Mouse (Mus musculus) hindbrain, embryonic 15.5 days (tissue): ENCODE measurements around the gene Cutc. TPM values are rescaled to one million over a fixed set of nuclear protein-coding genes. Genes with fewer than 3 reads are reported as not detected.
A peak's percentile ranks its signal among the peaks of the same experiment; 100 is the strongest.

ENCODE experiments used
- ATAC-seq: fragments of 200-750 bp; cut with Nextera tagmentation; 2 replicates; pipeline ENCODE4 v1.8.0; 2017; ENCODE audit warnings: low read depth, moderate number of reproducible peaks, moderate TSS enrichment; ENCODE audit not compliant: low FRiP score
- H3K27ac ChIP-seq: fragments of 300-500 bp; sonication (generic); replicated peaks from 2 replicates; pipeline ENCODE4 v1.5.1; 2015; ENCODE audit warnings: mild to moderate bottlenecking, inconsistent platforms
- H3K27me3 ChIP-seq: fragments of 300-500 bp; sonication (generic); 2 replicates; pipeline ENCODE4 v1.6.1; 2015; ENCODE audit warnings: control low read depth, inconsistent platforms
- H3K36me3 ChIP-seq: fragments of 300-500 bp; sonication (generic); 2 replicates; pipeline ENCODE4 v1.6.1; 2015; ENCODE audit warnings: control low read depth, inconsistent platforms
- H3K4me1 ChIP-seq: fragments of 300-500 bp; sonication (generic); replicated peaks from 2 replicates; pipeline ENCODE4 v1.6.1; 2015; ENCODE audit warnings: control low read depth, inconsistent platforms
- H3K4me2 ChIP-seq: fragments of 300-500 bp; sonication (generic); 2 replicates; pipeline ENCODE4 v1.6.1; 2015; ENCODE audit warnings: moderate library complexity, mild to moderate bottlenecking, inconsistent platforms
- H3K4me3 ChIP-seq: fragments of 300-500 bp; sonication (generic); 2 replicates; pipeline ENCODE4 v1.5.1; 2015; ENCODE audit warnings: mild to moderate bottlenecking, inconsistent platforms
- H3K9ac ChIP-seq: fragments of 300-500 bp; sonication (generic); 2 replicates; pipeline ENCODE4 v1.6.1; 2015; ENCODE audit warnings: inconsistent platforms
- H3K9me3 ChIP-seq: fragments of 300-500 bp; sonication (generic); 2 replicates; pipeline ENCODE4 v1.6.1; 2016; ENCODE audit warnings: control low read depth, inconsistent platforms
- WGBS: fragments of 180-500 bp; shearing (Covaris S2); methylation state at CpG from one replicate; pipeline ENCODE4 v1.1.7; 2015; 5-methylcytosine and 5-hydroxymethylcytosine counted together
- polyA plus RNA-seq: library from polyadenylated mRNA; unstranded; fragments of >200 nt; fragmentation: Nextera tagmentation; extraction: Ambion mirVana; gene quantifications from 2 replicates; pipeline ENCODE4 v1.2.1, GENCODE M21; 2015

Cutc gene
- 6.5 and 7.8 TPM in 2 replicates for polyA plus RNA-seq

DNA sequence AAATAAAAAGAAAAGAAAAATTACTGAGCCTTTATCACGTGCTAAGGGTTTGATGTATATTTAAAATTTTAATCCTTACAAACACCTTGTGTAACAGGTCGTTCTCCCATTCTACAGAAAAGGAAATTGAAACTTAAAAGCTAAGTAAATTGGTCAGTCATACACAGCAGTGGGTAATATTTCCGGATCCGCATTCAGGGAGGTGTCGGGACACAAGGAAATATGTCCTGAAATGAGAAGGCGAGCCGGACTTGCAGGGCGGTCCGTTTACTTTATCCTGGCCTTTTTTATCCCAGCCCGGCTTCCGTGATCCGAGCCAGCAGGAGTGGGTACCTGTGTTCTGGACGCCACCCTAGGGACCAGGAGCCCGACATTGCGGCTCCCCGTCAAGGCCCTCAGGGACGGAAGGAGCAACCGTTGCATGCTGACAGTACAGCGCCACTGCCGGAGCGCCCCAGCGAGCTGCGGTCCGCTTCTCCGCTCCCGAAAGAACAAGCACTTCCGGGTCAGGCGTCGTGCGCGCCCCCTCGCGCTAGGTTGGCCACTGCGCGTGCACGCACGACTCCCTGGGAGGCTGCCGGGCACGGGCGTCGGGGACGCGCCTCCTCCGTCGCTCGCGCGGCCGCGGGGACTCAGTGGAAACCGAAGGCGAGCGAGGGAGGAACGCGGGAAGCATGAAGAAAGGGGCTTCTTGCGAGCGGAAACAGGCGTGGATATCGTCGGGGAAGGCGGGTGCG, at the start of gene Cutc, which contains the start of gene Cox15:
Cutc (plus strand) TSS at position 508 of the 737 bp plus-strand sequence.
Cox15 (minus strand) TSS at position 512 of the 737 bp plus-strand sequence.
- 1% methylated on average over 57 of the region's 62 CpGs for WGBS
- Histone ChIP-seq H3K27me3 (no peaks in the 10 kb centered on the region), H3K9me3 (no peaks in the 10 kb centered on the region), H3K4me1 (peaks cover 19% of the 10 kb centered on the region), H3K9ac (peak within 1 kb of the TSS; percentile 84), H3K27ac (peak within 1 kb of the TSS; percentile 95), H3K4me2 (peak within 1 kb of the TSS; percentile 64), H3K36me3 (peaks cover 18% of the 10 kb centered on the region), H3K4me3 (peak within 1 kb of the TSS; percentile 80)
- ATAC-seq = peak; percentile 93

DNA sequence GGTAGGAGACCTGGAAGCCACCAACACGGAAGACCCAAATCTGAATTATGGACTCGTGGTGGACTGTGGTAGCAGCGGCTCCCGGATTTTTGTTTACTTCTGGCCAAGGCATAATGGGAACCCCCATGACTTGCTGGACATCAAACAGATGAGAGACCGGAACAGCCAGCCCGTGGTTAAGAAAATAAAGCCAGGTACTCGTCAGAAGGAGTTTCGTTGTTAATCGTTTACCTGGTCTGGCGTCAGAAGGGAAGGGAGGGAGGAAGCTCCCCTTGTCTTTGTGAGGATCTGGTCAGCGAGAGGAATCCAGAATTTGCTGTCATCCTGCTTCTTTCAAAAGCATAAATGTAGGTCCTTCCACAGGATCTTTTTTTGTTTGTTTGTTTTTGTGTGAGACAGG, 48.6 kb upstream of the Cutc start:
- peaks cover 43% of the 10 kb centered on the region for H3K36me3 ChIP-seq

DNA sequence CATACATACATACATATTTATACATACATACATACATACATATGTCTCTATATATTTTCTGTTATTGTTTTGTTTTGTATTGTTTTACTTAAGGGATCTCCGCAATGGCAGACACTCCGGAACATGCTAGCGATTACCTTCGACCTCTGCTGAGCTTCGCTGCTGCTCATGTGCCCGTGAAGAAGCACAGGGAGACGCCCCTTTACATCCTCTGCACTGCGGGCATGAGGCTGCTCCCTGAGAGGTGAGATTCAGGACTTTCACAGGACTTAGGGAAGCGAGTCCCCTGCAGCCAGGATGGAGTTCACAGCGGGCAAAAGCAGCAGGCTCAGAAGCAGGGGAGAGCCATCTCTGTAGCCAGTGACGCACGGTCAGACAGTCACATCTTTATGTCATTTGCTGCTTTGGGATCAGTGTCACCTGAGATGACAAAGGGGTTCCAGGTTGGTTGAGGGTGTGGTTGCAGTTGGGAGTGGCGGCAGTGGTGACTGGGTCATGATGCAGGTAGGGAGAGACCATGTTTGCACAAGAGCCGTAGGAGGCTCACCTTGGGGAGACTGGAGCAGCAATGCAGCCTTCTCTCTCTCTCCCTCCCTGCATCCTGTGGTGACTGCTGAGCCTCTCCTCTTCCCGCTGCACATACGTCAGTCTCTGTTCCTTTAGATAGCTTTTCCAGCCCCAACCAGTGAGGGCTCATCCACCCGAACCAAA, 47.9 kb upstream of the Cutc start:
- Histone ChIP-seq H3K9me3 (no peaks in the 10 kb centered on the region), H3K36me3 (peaks cover 38% of the 10 kb centered on the region), H3K4me3 (no peak overlapping the region), H3K9ac (no peak overlapping the region), H3K27me3 (no peaks in the 10 kb centered on the region), H3K27ac (no peak overlapping the region), H3K4me2 (no peak overlapping the region), H3K4me1 (no peaks in the 10 kb centered on the region)
- 90% methylated on average over 17 of the region's 17 CpGs for WGBS
- ATAC-seq = no peak

More for the DNA sequence above, 48.6 kb upstream of the Cutc start:
- no peak for ATAC-seq
- H3K4me3 ChIP-seq = no peak overlapping the region
- H3K4me2 ChIP-seq = no peak overlapping the region
- WGBS = 93% methylated on average over 11 of the region's 11 CpGs
- no peaks in the 10 kb centered on the region for H3K4me1 ChIP-seq
- no peaks in the 10 kb centered on the region for H3K9me3 ChIP-seq
- no peaks in the 10 kb centered on the region for H3K27me3 ChIP-seq
- no peak overlapping the region for H3K9ac ChIP-seq
- no peak overlapping the region for H3K27ac ChIP-seq

DNA sequence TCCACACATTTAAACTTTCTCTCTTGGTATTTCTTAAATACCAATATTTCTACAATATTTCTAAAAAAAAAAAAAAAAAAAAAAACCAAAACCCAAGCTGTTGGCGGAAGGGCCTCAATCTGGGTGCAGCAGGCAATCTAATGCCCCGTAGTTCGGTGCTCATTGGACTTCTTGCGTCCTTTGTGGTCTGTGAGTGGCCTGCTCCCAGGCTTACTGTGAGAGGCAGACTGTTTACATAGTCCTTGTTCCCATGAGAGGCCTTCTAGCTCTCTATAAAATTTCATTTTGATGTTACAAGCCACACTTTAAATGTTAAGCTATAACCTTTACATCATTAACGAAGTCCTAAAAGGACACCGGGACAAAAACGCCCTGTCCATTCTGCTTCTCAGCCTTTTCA, 44.6 kb upstream of the Cutc start:
- Histone ChIP-seq H3K27ac (no peak overlapping the region), H3K27me3 (no peaks in the 10 kb centered on the region), H3K4me1 (no peaks in the 10 kb centered on the region), H3K36me3 (peaks cover 31% of the 10 kb centered on the region), H3K4me3 (no peak overlapping the region), H3K9me3 (no peaks in the 10 kb centered on the region), H3K9ac (no peak overlapping the region), H3K4me2 (no peak overlapping the region)
- ATAC-seq = no peak
- WGBS = 92% methylated on average over 7 of the region's 7 CpGs

DNA sequence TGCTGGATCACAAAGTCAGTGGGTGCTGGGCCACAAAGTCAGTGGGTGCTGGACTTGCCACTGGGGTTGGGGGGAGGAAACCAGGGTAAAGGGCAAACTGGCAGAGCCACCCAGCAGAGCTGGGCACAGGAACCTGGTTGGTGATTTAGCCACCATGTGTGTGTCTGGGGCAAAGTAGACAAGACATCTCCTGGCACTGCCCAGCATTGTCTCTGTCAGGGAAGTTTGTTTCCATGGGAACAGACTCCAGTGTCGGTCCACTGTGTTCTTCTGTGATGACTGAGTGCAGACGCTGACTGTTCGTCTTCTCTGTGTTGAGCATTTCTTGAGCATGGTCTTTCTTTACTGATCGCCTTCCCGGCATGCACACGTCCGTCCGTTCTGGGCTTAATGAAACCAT, 43.5 kb upstream of the Cutc start:
- Histone ChIP-seq H3K4me1 (no peaks in the 10 kb centered on the region), H3K4me3 (no peak overlapping the region), H3K36me3 (peaks cover 28% of the 10 kb centered on the region), H3K9me3 (no peaks in the 10 kb centered on the region), H3K27ac (no peak overlapping the region), H3K4me2 (no peak overlapping the region), H3K9ac (no peak overlapping the region), H3K27me3 (no peaks in the 10 kb centered on the region)
- WGBS = 55% methylated on average over 8 of the region's 8 CpGs
- ATAC-seq = no peak

DNA sequence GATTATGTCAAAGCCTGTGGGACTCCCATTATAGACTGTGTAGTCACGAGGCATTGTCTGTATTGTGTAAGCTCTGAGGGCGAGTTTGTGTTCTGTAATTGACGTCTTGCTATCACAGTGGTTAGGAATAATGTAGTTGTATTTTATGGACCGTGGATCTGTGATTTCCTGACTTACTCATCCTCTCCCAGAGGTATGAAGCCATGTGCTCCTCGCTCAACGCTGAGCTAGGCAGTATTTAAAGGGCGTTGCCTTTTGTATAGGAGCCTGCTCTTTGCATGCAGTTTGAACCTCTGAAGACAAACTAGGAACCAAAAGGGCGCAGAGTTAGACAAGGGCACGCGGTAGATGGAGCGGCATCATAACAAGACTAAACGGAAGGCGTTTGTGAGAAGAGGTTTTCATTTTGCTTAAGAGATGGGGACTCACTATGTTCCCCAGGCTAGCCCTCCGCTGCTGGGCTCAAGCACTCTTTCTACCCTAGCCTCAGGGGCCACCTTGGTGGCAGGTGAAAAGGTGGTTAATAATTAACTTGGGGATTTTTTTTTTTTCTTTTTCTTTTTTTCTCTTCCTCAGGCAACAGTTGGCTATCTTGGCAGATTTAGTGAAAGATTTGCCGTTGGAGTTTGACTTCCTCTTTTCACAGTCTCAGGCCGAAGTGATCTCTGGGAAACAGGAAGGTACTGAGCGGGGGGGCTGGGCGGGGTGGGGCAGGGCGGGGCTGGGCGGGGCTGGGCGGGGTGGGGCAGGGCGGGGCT, 41.5 kb upstream of the Cutc start:
- peaks cover 9% of the 10 kb centered on the region; the same call in 1 of the 2 replicates for H3K36me3 ChIP-seq
- H3K4me3 ChIP-seq = no peak overlapping the region
- H3K9ac ChIP-seq = no peak overlapping the region
- H3K27ac ChIP-seq = no peak overlapping the region
- H3K27me3 ChIP-seq = no peaks in the 10 kb centered on the region
- H3K4me1 ChIP-seq = no peaks in the 10 kb centered on the region
- WGBS = 62% methylated on average over 22 of the region's 22 CpGs
- H3K9me3 ChIP-seq = no peaks in the 10 kb centered on the region
- ATAC-seq = no peak
- no peak overlapping the region for H3K4me2 ChIP-seq

DNA sequence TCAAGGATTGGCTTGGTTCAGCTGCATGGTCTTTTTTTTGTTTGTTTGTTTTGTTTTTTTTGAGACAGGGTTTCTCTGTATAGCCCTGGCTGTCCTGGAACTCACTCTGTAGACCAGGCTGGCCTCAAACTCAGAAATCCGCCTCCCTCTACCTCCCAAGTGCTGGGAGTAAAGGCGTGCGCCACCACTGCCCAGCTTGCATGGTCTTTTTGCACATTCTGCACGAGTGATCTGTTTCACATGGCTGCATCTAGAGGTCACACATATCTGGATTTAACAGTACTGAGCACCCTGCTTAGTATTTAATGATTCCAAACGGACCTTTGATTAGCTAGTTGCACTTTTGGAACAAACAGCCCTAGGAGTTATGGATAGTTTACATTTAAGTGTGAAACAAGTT, 40.8 kb upstream of the Cutc start:
- no peak overlapping the region for H3K4me3 ChIP-seq
- no peak overlapping the region for H3K4me2 ChIP-seq
- WGBS = 80% methylated on average over 5 of the region's 5 CpGs
- ATAC-seq = no peak
- H3K27me3 ChIP-seq = no peaks in the 10 kb centered on the region
- H3K9me3 ChIP-seq = no peaks in the 10 kb centered on the region
- peaks cover 9% of the 10 kb centered on the region; the same call in 1 of the 2 replicates for H3K36me3 ChIP-seq
- H3K27ac ChIP-seq = no peak overlapping the region
- H3K9ac ChIP-seq = no peak overlapping the region
- H3K4me1 ChIP-seq = no peaks in the 10 kb centered on the region

DNA sequence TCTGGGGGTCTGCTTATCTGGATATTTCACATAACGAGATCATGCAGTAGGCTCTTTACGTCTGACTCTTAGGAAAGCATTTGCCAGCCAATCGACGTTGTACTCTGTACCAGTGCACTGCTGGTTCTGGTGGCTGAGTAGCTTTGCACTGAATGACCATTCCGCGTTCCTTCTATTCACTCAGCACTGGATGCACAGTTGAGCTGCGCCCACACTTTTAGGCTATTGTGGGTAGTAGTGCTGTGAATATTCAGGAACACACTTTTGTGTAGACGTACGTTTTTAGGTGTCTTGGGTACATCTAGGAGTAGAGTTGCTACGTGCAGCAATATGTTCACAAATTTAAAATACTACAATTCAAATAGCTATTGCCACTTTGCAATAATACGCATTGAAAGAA, 32.7 kb upstream of the Cutc start:
- H3K4me3 ChIP-seq = no peak overlapping the region
- no peak for ATAC-seq
- H3K36me3 ChIP-seq = peaks cover 23% of the 10 kb centered on the region
- 94% methylated on average over 11 of the region's 11 CpGs for WGBS
- no peak overlapping the region for H3K9ac ChIP-seq
- no peak overlapping the region for H3K4me2 ChIP-seq
- H3K9me3 ChIP-seq = no peaks in the 10 kb centered on the region
- no peaks in the 10 kb centered on the region for H3K4me1 ChIP-seq
- H3K27ac ChIP-seq = no peak overlapping the region
- no peaks in the 10 kb centered on the region for H3K27me3 ChIP-seq

DNA sequence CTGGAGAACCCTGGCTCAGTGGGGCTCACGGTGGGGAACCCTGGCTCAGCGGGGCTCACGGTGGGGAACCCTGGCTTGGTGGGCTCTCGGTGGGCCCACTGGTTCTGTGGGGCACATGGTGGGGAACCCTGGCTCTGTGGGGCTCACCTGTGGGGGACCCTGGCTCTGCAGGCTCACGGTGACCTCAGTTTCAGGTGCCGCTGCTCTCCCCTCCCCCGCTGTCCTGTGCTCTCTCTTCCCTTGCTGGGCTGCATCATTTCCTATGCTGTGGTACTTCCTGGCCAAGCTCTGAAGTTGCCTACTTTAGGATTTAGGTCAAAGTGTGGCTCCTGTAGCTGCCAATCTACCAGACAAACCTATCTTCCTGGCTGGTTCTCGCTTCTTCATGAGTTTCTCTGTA, 29.9 kb upstream of the Cutc start:
- no peaks in the 10 kb centered on the region for H3K9me3 ChIP-seq
- H3K36me3 ChIP-seq = peaks cover 49% of the 10 kb centered on the region
- no peaks in the 10 kb centered on the region for H3K4me1 ChIP-seq
- no peaks in the 10 kb centered on the region for H3K27me3 ChIP-seq
- H3K9ac ChIP-seq = no peak overlapping the region
- H3K4me3 ChIP-seq = no peak overlapping the region
- no peak overlapping the region for H3K27ac ChIP-seq
- 74% methylated on average over 8 of the region's 8 CpGs for WGBS
- ATAC-seq = no peak
- no peak overlapping the region for H3K4me2 ChIP-seq

DNA sequence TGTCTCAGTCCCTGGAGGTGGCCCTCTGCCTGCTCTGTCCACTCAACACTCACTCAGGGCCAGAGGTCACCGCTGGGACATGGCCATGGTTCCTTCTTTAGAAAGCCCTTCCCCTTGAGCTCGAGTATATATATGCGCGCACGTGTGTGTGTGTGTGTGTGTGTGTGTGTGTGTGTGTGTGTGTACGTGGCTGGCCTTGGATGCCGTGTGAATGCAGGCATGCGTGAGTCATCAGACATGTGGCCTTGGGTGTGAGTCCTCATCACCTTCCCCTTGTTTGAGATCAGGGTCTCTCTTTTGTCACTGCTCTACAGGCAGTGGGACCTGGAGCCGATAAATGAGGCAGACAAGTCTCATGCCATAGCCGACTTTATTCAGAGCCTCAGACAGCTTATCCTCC, 29.3 kb upstream of the Cutc start:
- peaks cover 50% of the 10 kb centered on the region for H3K36me3 ChIP-seq
- ATAC-seq = no peak
- WGBS = 81% methylated on average over 9 of the region's 10 CpGs

DNA sequence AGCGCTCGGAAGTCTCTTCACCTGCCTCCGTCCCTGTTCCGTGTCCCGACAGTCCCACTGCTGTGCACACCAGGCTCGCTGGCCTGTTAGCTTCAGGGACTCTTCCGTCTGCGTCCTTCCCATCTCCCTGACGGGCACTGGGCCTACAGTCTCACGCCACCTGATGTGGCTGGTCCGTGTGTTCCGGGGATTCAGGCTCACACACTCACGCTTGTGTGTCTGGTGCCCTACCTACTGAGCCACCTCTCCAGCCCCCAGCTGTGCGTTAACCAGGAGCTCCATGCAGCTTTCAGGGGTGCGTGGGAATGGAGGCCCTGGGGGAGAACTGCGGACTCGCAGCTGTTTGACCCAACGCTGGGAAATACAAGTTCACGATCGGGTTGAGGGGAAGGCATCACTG, 28.6 kb upstream of the Cutc start:
- H3K9me3 ChIP-seq = no peaks in the 10 kb centered on the region
- WGBS = 94% methylated on average over 20 of the region's 20 CpGs
- H3K9ac ChIP-seq = no peak overlapping the region
- H3K27me3 ChIP-seq = no peaks in the 10 kb centered on the region
- H3K27ac ChIP-seq = no peak overlapping the region
- ATAC-seq = no peak
- peaks cover 45% of the 10 kb centered on the region for H3K36me3 ChIP-seq
- no peaks in the 10 kb centered on the region for H3K4me1 ChIP-seq
- no peak overlapping the region for H3K4me2 ChIP-seq
- H3K4me3 ChIP-seq = no peak overlapping the region

More for the DNA sequence above, 29.3 kb upstream of the Cutc start:
- Histone ChIP-seq H3K9ac (no peak overlapping the region), H3K4me1 (no peaks in the 10 kb centered on the region), H3K4me3 (no peak overlapping the region), H3K4me2 (no peak overlapping the region), H3K27ac (no peak overlapping the region), H3K27me3 (no peaks in the 10 kb centered on the region), H3K9me3 (no peaks in the 10 kb centered on the region)

DNA sequence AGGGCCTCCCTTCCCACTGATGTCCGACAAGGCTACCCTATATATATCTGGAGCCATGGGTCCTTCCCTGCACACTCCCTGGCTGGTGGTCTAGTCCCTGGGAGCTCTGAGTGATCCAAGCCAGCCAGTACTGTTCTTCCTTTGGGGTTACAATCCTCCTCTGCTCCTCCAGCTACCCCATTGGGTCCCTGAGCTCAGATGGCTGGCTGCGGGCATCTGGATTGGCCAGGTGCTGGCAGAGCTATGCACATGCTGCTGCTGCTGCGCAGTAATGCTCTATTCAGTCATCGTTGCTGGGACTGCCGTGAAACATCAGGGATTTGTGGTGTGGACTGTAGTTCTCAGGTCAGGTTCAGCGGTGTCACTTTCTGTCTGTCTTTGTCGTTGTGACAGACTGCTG, 28.0 kb upstream of the Cutc start:
- Histone ChIP-seq H3K4me3 (no peak overlapping the region), H3K9me3 (no peaks in the 10 kb centered on the region), H3K36me3 (peaks cover 47% of the 10 kb centered on the region), H3K4me2 (no peak overlapping the region), H3K9ac (no peak overlapping the region), H3K27ac (no peak overlapping the region), H3K27me3 (no peaks in the 10 kb centered on the region), H3K4me1 (no peaks in the 10 kb centered on the region)
- WGBS = 85% methylated on average over 7 of the region's 7 CpGs
- no peak for ATAC-seq
